31 mouse cellular contexts compared by ENCODE assay signal in genomic region chr3:27227629-27228453, GRCm38 (mm10). TPM values are rescaled to one million over a fixed set of nuclear protein-coding genes. Genes with fewer than 3 reads are reported as not detected.
A peak's percentile ranks its signal among the peaks of the same experiment; 100 is the strongest.
DNase-seq lines count a peak whose midpoint lies in the region; ATAC-seq and TF ChIP-seq lines count a peak whose summit lies in the region.
"Had no signal": no experiment of that assay in that cellular context is flagged by ENCODE, and none has a peak within 500 bp of the region (broad histone marks: within the 10 kb centered on the region; RNA-seq: fewer than 3 reads in every experiment).

No protein-coding gene starts in this region.

- peak; percentile 52 for ATAC-seq in liver, postnatal 0 days
- ATAC-seq in intestine, embryonic 16.5 days = peak; percentile 86
- ATAC-seq in stomach, embryonic 14.5 days (ENCODE audit: insufficient number of reproducible peaks, insufficient read depth, low FRiP score, low read depth) = 0 out of 2 replicates have a peak, but pooled peaks have one; percentile 37
- ATAC-seq: activated CD4-positive, CD25-positive, alpha-beta regulatory T cell, adult 4 months; CD4-positive, CD25-positive, alpha-beta regulatory T cell, adult 4 months; forebrain, postnatal 0 days; hindbrain, embryonic 16.5 days; midbrain, embryonic 15.5 days had no signal

- no peaks in the 10 kb centered on the region for H3K9me3 ChIP-seq in liver, postnatal 0 days (ENCODE audit: low read length)
- no peaks in the 10 kb centered on the region for H3K9me3 ChIP-seq in intestine, embryonic 16.5 days (ENCODE audit: control insufficient read depth, low read length)
- no peaks in the 10 kb centered on the region for H3K9me3 ChIP-seq in stomach, embryonic 14.5 days (ENCODE audit: control insufficient read depth, low read depth, low read length)
- H3K9me3 ChIP-seq: embryonic facial prominence, embryonic 10.5 days; embryonic facial prominence, embryonic 15.5 days; forebrain, embryonic 12.5 days; limb, embryonic 13.5 days; liver, embryonic 15.5 days; midbrain, embryonic 10.5 days; midbrain, embryonic 15.5 days; neural tube, embryonic 15.5 days had no signal

- H3K4me2 ChIP-seq in liver, postnatal 0 days (ENCODE audit: low read depth, low read length) = no peak overlapping the region
- H3K4me2 ChIP-seq in intestine, embryonic 16.5 days (ENCODE audit: low read depth, low read length) = no peak overlapping the region
- H3K4me2 ChIP-seq in stomach, embryonic 14.5 days (replicated peaks; ENCODE audit: low read depth, low read length) = no peak overlapping the region
- H3K4me2 ChIP-seq: embryonic facial prominence, embryonic 15.5 days; forebrain, embryonic 12.5 days; limb, embryonic 13.5 days; liver, embryonic 15.5 days; midbrain, embryonic 15.5 days; neural tube, embryonic 15.5 days had no signal

- H3K27me3 ChIP-seq in liver, postnatal 0 days (ENCODE audit: insufficient read depth, low read length) = no peaks in the 10 kb centered on the region
- no peaks in the 10 kb centered on the region for H3K27me3 ChIP-seq in intestine, embryonic 16.5 days (replicated peaks; ENCODE audit: control insufficient read depth, insufficient read depth, low read length)
- H3K27me3 ChIP-seq in stomach, embryonic 14.5 days (ENCODE audit: control insufficient read depth, insufficient read depth, low read length) = no peaks in the 10 kb centered on the region
- H3K27me3 ChIP-seq: embryonic facial prominence, embryonic 15.5 days; forebrain, embryonic 12.5 days; limb, embryonic 13.5 days; liver, embryonic 15.5 days; midbrain, embryonic 15.5 days; neural tube, embryonic 15.5 days had no signal

- TF ChIP-seq EP300 in liver, postnatal 0 days (IDR thresholded peaks at IDR 0.05; ENCODE audit: low read depth) = no peak

- 55% methylated on average over 3 of the region's 3 CpGs for WGBS in liver, postnatal 0 days (ENCODE audit: insufficient replicate concordance)
- 70% methylated on average over 3 of the region's 3 CpGs for WGBS in intestine, embryonic 16.5 days
- 85% methylated on average over 3 of the region's 3 CpGs for WGBS in stomach, embryonic 14.5 days

- H3K4me1 ChIP-seq in liver, postnatal 0 days (ENCODE audit: insufficient read depth) = peaks cover 13% of the 10 kb centered on the region
- H3K4me1 ChIP-seq in intestine, embryonic 16.5 days (ENCODE audit: control insufficient read depth, insufficient read depth, low read length) = peaks cover 6% of the 10 kb centered on the region; the same call in 1 of the 2 replicates
- H3K4me1 ChIP-seq in stomach, embryonic 14.5 days (ENCODE audit: control insufficient read depth, insufficient read depth, low read length) = no peaks in the 10 kb centered on the region
- H3K4me1 ChIP-seq: embryonic facial prominence, embryonic 10.5 days; embryonic facial prominence, embryonic 15.5 days; forebrain, embryonic 12.5 days; limb, embryonic 13.5 days; liver, embryonic 15.5 days; midbrain, embryonic 15.5 days; neural tube, embryonic 15.5 days had no signal

- no peak for TF ChIP-seq CTCF in liver, postnatal 0 days (IDR thresholded peaks at IDR 0.05; ENCODE audit: low read depth)

- peak overlapping the region; percentile 60 for H3K27ac ChIP-seq in liver, postnatal 0 days (ENCODE audit: low read depth)
- peak overlapping the region; percentile 16; the same call in 1 of the 2 replicates for H3K27ac ChIP-seq in intestine, embryonic 16.5 days (ENCODE audit: low read length)
- no peak overlapping the region for H3K27ac ChIP-seq in stomach, embryonic 14.5 days (ENCODE audit: low read length)
- H3K27ac ChIP-seq: embryonic facial prominence, embryonic 10.5 days; embryonic facial prominence, embryonic 15.5 days; forebrain, embryonic 12.5 days; kidney, postnatal 0 days; limb, embryonic 13.5 days; liver, embryonic 15.5 days; macrophage; midbrain, embryonic 10.5 days; midbrain, embryonic 15.5 days; neural tube, embryonic 15.5 days had no signal

- peaks cover 19% of the 10 kb centered on the region; the same call in 1 of the 2 replicates for H3K36me3 ChIP-seq in liver, postnatal 0 days (replicated peaks; ENCODE audit: insufficient read depth, low read length)
- no peaks in the 10 kb centered on the region for H3K36me3 ChIP-seq in intestine, embryonic 16.5 days (ENCODE audit: control insufficient read depth, insufficient read depth, low read length)
- H3K36me3 ChIP-seq in stomach, embryonic 14.5 days (ENCODE audit: control insufficient read depth, insufficient read depth, low read length) = no peaks in the 10 kb centered on the region
- H3K36me3 ChIP-seq: embryonic facial prominence, embryonic 10.5 days; embryonic facial prominence, embryonic 15.5 days; limb, embryonic 13.5 days; midbrain, embryonic 10.5 days; midbrain, embryonic 15.5 days had no signal

- no peak for DNase-seq in liver, postnatal 0 days
- DNase-seq in liver = no peak
- no peak for DNase-seq in thymus, postnatal 25 days
- no peak for DNase-seq in frontal cortex, postnatal 36 days (ENCODE audit: low spot score in 2 of 2)
- DNase-seq in kidney, adult 11 months = no peak
- DNase-seq: adrenal gland, adult 8-10 months; cerebellum, adult 2 months; cerebellum, postnatal 14 days; forebrain, postnatal 0 days; gastrocnemius, postnatal 10 days; heart, postnatal 14 days; kidney, adult 18-20 months; kidney, postnatal 4 days; retina, postnatal 1 day; right cerebral cortex, postnatal 14 days; thymus, postnatal 4 days had no signal

- H3K4me3 ChIP-seq in liver, postnatal 0 days (ENCODE audit: low read depth, low read length) = no peak overlapping the region
- H3K4me3 ChIP-seq in intestine, embryonic 16.5 days (ENCODE audit: low read length) = no peak overlapping the region
- H3K4me3 ChIP-seq in stomach, embryonic 14.5 days (ENCODE audit: low read depth, low read length) = no peak overlapping the region
- H3K4me3 ChIP-seq: embryonic facial prominence, embryonic 10.5 days; embryonic facial prominence, embryonic 15.5 days; forebrain, embryonic 12.5 days; limb, embryonic 13.5 days; liver, embryonic 15.5 days; midbrain, embryonic 10.5 days; midbrain, embryonic 15.5 days; neural tube, embryonic 15.5 days had no signal

- H3K9ac ChIP-seq in liver, postnatal 0 days (replicated peaks) = no peak overlapping the region
- H3K9ac ChIP-seq in intestine, embryonic 16.5 days (ENCODE audit: low read depth, low read length) = no peak overlapping the region
- no peak overlapping the region for H3K9ac ChIP-seq in stomach, embryonic 14.5 days (replicated peaks; ENCODE audit: low read depth, low read length)
- H3K9ac ChIP-seq: embryonic facial prominence, embryonic 15.5 days; forebrain, embryonic 12.5 days; forebrain, postnatal 0 days; limb, embryonic 13.5 days; liver, embryonic 15.5 days; midbrain, embryonic 15.5 days; neural tube, embryonic 15.5 days had no signal

RNA-seq across cellular contexts. Expression of gene Nceh1, which starts 45.1 kb away (rescaled TPM):
- 18.2 and 23.9 TPM in 2 replicates for polyA plus RNA-seq in liver, postnatal 0 days (2015; fragmentation: Nextera tagmentation; extraction: Ambion mirVana)
- polyA plus RNA-seq in intestine, embryonic 16.5 days (2015; fragmentation: Nextera tagmentation; extraction: Ambion mirVana) = 9.4 and 10.1 TPM in 2 replicates
- polyA plus RNA-seq in stomach, embryonic 14.5 days (2014; fragmentation: Nextera tagmentation; extraction: Ambion mirVana) = 6.7 and 7.5 TPM in 2 replicates
